32 mouse cellular contexts compared by ENCODE assay signal in the genomic region with DNA sequence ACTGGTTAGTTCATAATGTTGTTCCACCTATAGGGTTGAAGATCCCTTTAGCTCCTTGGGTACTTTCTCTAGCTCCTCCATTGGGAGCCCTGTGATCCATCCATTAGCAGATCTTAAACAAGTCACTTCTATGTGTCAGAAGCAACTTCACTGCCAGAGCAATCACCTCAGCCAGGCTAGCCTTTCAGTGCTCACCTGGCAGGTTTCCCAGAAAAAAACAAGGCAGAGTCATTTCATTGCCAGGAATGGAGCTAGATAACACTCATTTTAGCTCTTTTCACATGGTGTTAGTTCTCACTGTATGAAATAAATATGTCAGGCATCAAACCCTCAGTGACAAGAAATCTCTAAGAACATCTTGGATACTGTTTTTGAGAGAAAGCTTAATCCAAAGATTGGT. TPM values are rescaled to one million over a fixed set of nuclear protein-coding genes. Genes with fewer than 3 reads are reported as not detected.
DNase-seq lines count a peak whose midpoint lies in the region; ATAC-seq and TF ChIP-seq lines count a peak whose summit lies in the region.
"Had no signal": no experiment of that assay in that cellular context is flagged by ENCODE, and none has a peak within 500 bp of the region (broad histone marks: within the 10 kb centered on the region; RNA-seq: fewer than 3 reads in every experiment).

No protein-coding gene starts in this region.

- ATAC-seq in embryonic facial prominence, embryonic 14.5 days (ENCODE audit: low read depth): no peak
- ATAC-seq in midbrain, postnatal 0 days (ENCODE audit: low FRiP score): no peak
- no peak for ATAC-seq in midbrain, embryonic 13.5 days
- ATAC-seq: activated CD4-positive, CD25-positive, alpha-beta regulatory T cell, adult 4 months; forebrain, embryonic 15.5 days; intestine, postnatal 0 days had no signal

- no peak for TF ChIP-seq CTCF in midbrain, postnatal 0 days (IDR thresholded peaks at IDR 0.05)

- no peak overlapping the region for H3K27ac ChIP-seq in embryonic facial prominence, embryonic 14.5 days (replicated peaks; ENCODE audit: low read depth, low read length)
- H3K27ac ChIP-seq in embryonic facial prominence, embryonic 10.5 days (replicated peaks): no peak overlapping the region
- no peak overlapping the region for H3K27ac ChIP-seq in heart, embryonic 10.5 days
- H3K27ac ChIP-seq in midbrain, postnatal 0 days (ENCODE audit: low read depth, low read length): no peak overlapping the region
- no peak overlapping the region for H3K27ac ChIP-seq in midbrain, embryonic 13.5 days
- H3K27ac ChIP-seq: forebrain, embryonic 15.5 days; hindbrain, embryonic 13.5 days; liver, embryonic 15.5 days; lung, embryonic 15.5 days; neural tube, embryonic 13.5 days; stomach, postnatal 0 days had no signal

- no peaks in the 10 kb centered on the region for H3K9me3 ChIP-seq in embryonic facial prominence, embryonic 14.5 days (ENCODE audit: control insufficient read depth, low read length)
- H3K9me3 ChIP-seq in embryonic facial prominence, embryonic 10.5 days: no peaks in the 10 kb centered on the region
- no peaks in the 10 kb centered on the region for H3K9me3 ChIP-seq in heart, embryonic 10.5 days
- H3K9me3 ChIP-seq in midbrain, postnatal 0 days (ENCODE audit: low read length): no peaks in the 10 kb centered on the region
- H3K9me3 ChIP-seq in midbrain, embryonic 13.5 days: no peaks in the 10 kb centered on the region
- H3K9me3 ChIP-seq: forebrain, embryonic 15.5 days; hindbrain, embryonic 13.5 days; liver, embryonic 15.5 days; lung, embryonic 15.5 days; neural tube, embryonic 13.5 days had no signal

- H3K4me3 ChIP-seq in embryonic facial prominence, embryonic 14.5 days (ENCODE audit: low read depth, low read length): no peak overlapping the region
- H3K4me3 ChIP-seq in embryonic facial prominence, embryonic 10.5 days: no peak overlapping the region
- H3K4me3 ChIP-seq in heart, embryonic 10.5 days: no peak overlapping the region
- H3K4me3 ChIP-seq in midbrain, postnatal 0 days (ENCODE audit: low read depth, low read length): no peak overlapping the region
- no peak overlapping the region for H3K4me3 ChIP-seq in midbrain, embryonic 13.5 days (replicated peaks)
- H3K4me3 ChIP-seq: forebrain, embryonic 15.5 days; hindbrain, embryonic 13.5 days; liver, embryonic 15.5 days; lung, embryonic 15.5 days; neural tube, embryonic 13.5 days had no signal

- intact Hi-C loops in heart, postnatal 10 days (cut with DNase I): no loop called here

- no peaks in the 10 kb centered on the region for H3K36me3 ChIP-seq in embryonic facial prominence, embryonic 14.5 days (ENCODE audit: control insufficient read depth, insufficient read depth, low read length)
- H3K36me3 ChIP-seq in embryonic facial prominence, embryonic 10.5 days (replicated peaks): no peaks in the 10 kb centered on the region
- no peaks in the 10 kb centered on the region for H3K36me3 ChIP-seq in heart, embryonic 10.5 days
- H3K36me3 ChIP-seq in midbrain, postnatal 0 days (ENCODE audit: insufficient read depth, low read length): no peaks in the 10 kb centered on the region
- no peaks in the 10 kb centered on the region for H3K36me3 ChIP-seq in midbrain, embryonic 13.5 days
- H3K36me3 ChIP-seq: forebrain, embryonic 15.5 days; hindbrain, embryonic 13.5 days; liver, embryonic 15.5 days; lung, embryonic 15.5 days; neural tube, embryonic 13.5 days had no signal

- H3K4me1 ChIP-seq in embryonic facial prominence, embryonic 14.5 days (ENCODE audit: control insufficient read depth, insufficient read depth, low read length): no peaks in the 10 kb centered on the region
- H3K4me1 ChIP-seq in embryonic facial prominence, embryonic 10.5 days: no peaks in the 10 kb centered on the region
- no peaks in the 10 kb centered on the region for H3K4me1 ChIP-seq in heart, embryonic 10.5 days
- H3K4me1 ChIP-seq in midbrain, postnatal 0 days (ENCODE audit: insufficient read depth, low read length): no peaks in the 10 kb centered on the region
- no peaks in the 10 kb centered on the region for H3K4me1 ChIP-seq in midbrain, embryonic 13.5 days (replicated peaks)
- H3K4me1 ChIP-seq: forebrain, embryonic 15.5 days; hindbrain, embryonic 13.5 days; liver, embryonic 15.5 days; lung, embryonic 15.5 days; neural tube, embryonic 13.5 days had no signal

- DNase-seq in embryonic facial prominence, embryonic 14.5 days (ENCODE audit: low spot score): peak; percentile 20
- DNase-seq in embryonic facial prominence, embryonic 10.5 days (ENCODE audit: low spot score): no peak
- peak; percentile 36 to 40 for DNase-seq in heart, postnatal 10 days
- DNase-seq in heart, embryonic 10.5 days (ENCODE audit: low spot score): no peak
- DNase-seq in midbrain, postnatal 0 days (ENCODE audit: low spot score): peak; percentile 12
- no peak for DNase-seq in layer of hippocampus, adult 9-10 months (ENCODE audit: low spot score)
- DNase-seq: adrenal gland, adult 2 months; adrenal gland, postnatal 36 days; cerebellum, adult 11 months; gastrocnemius, postnatal 25 days; kidney, adult 9 months; kidney, postnatal 10 days; layer of hippocampus, adult 9-11 months; lung, postnatal 36 days; right cerebral cortex, postnatal 4 days; thymus, adult 18-20 months; thymus, postnatal 25 days had no signal

- H3K9ac ChIP-seq in embryonic facial prominence, embryonic 14.5 days (ENCODE audit: low read depth, low read length): no peak overlapping the region
- no peak overlapping the region for H3K9ac ChIP-seq in midbrain, postnatal 0 days (replicated peaks; ENCODE audit: low read length, poor library complexity, severe bottlenecking)
- no peak overlapping the region for H3K9ac ChIP-seq in midbrain, embryonic 13.5 days (replicated peaks)
- H3K9ac ChIP-seq: forebrain, embryonic 15.5 days; hindbrain, embryonic 13.5 days; liver, embryonic 15.5 days; lung, embryonic 15.5 days; neural tube, embryonic 13.5 days had no signal

- no peaks in the 10 kb centered on the region for H3K27me3 ChIP-seq in embryonic facial prominence, embryonic 14.5 days (replicated peaks; ENCODE audit: control insufficient read depth, insufficient read depth, low read length)
- H3K27me3 ChIP-seq in embryonic facial prominence, embryonic 10.5 days (replicated peaks; ENCODE audit: low read depth, poor library complexity, severe bottlenecking): no peaks in the 10 kb centered on the region
- no peaks in the 10 kb centered on the region for H3K27me3 ChIP-seq in heart, embryonic 10.5 days (ENCODE audit: insufficient read depth, poor library complexity, severe bottlenecking)
- no peaks in the 10 kb centered on the region for H3K27me3 ChIP-seq in midbrain, postnatal 0 days (ENCODE audit: insufficient read depth, low read length)
- H3K27me3 ChIP-seq in midbrain, embryonic 13.5 days: no peaks in the 10 kb centered on the region
- H3K27me3 ChIP-seq: CH12.LX; forebrain, embryonic 15.5 days; hindbrain, embryonic 13.5 days; liver, embryonic 15.5 days; lung, embryonic 15.5 days; neural tube, embryonic 13.5 days had no signal

- H3K4me2 ChIP-seq in embryonic facial prominence, embryonic 14.5 days (ENCODE audit: low read depth, low read length): no peak overlapping the region
- no peak overlapping the region for H3K4me2 ChIP-seq in midbrain, postnatal 0 days (ENCODE audit: low read depth, low read length, poor library complexity, severe bottlenecking)
- H3K4me2 ChIP-seq in midbrain, embryonic 13.5 days (replicated peaks): no peak overlapping the region
- H3K4me2 ChIP-seq: forebrain, embryonic 15.5 days; heart, embryonic 11.5 days; hindbrain, embryonic 13.5 days; liver, embryonic 15.5 days; lung, embryonic 15.5 days; midbrain, embryonic 11.5 days; neural tube, embryonic 13.5 days had no signal

RNA-seq across cellular contexts. Expression of a gene that starts 22.8 kb away (rescaled TPM):
- polyA plus RNA-seq in embryonic facial prominence, embryonic 14.5 days (2014; fragmentation: Nextera tagmentation; extraction: Ambion mirVana): 5.7 and 6.8 TPM in 2 replicates
- polyA plus RNA-seq in embryonic facial prominence, embryonic 10.5 days (2016; fragmentation: Nextera tagmentation; extraction: Ambion mirVana): 6.4 and 6.6 TPM in 2 replicates
- total RNA-seq in heart, postnatal 10 days (2021): 1 to 10 TPM; 4.8 to 5.3 TPM
- 5.5 and 9.9 TPM in 2 replicates for polyA plus RNA-seq in heart, embryonic 10.5 days (2016; fragmentation: Nextera tagmentation; extraction: Ambion mirVana)
- total RNA-seq in midbrain, postnatal 0 days (2014; rRNA removed): 13.8 and 23.3 TPM in 2 replicates
- polyA plus RNA-seq in midbrain, postnatal 0 days (2015; fragmentation: Nextera tagmentation; extraction: Ambion mirVana): 11.1 and 16.2 TPM in 2 replicates
- 13.2 and 16.0 TPM in 2 replicates for polyA plus RNA-seq in midbrain, embryonic 13.5 days (2015; fragmentation: Nextera tagmentation; extraction: Ambion mirVana)
- total RNA-seq: CH12.LX; common myeloid progenitor, adult 5-6 weeks had no signal
- polyA plus RNA-seq: large intestine, adult 2 months; spleen, adult 2 months had no signal

Comparison
In these comparisons a context has a peak if more than half of its experiments do, and no peak if none do; other contexts are left out.
1. DNase-seq: peak in embryonic facial prominence, embryonic 14.5 days (single experiment), heart, postnatal 10 days (2 of 2) and midbrain, postnatal 0 days (single experiment); none in embryonic facial prominence, embryonic 10.5 days (single experiment), heart, embryonic 10.5 days (single experiment) and layer of hippocampus, adult 9-10 months (single experiment).